Mouse (Mus musculus) liver, postnatal 0 days (tissue): ENCODE data around the gene Paqr4.

Source experiments
- CTCF ChIP-seq: sonication (generic); IDR thresholded peaks from 2 replicates; pipeline ENCODE4 v1.5.1; 2016; ENCODE audit warnings: antibody characterized with exemption, low read depth
- EP300 ChIP-seq: IDR thresholded peaks from 2 replicates; pipeline ENCODE4 v1.6.1; 2016; ENCODE audit warnings: antibody characterized with exemption, low read depth, mild to moderate bottlenecking

DNA sequence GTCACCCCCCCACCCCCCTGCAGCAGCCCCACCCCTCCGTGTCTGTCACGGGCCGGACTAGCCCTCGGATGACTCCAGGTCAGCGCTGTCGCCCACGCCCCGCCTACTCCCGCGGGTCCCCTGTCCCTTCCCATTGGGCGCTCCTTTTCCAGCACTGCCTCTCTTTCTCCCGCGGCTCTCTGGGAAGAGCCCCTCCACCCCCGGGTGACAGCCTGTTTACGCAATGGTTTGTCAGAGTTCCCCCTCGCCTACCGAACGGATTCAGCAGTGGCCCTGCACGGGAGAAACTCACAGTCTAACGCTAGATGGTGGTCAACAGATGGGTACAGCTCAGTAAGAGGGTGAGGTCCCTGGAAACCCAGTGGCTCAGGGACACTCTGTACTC is 13.9 kb downstream of the Paqr4 start:
- TF ChIP-seq CTCF, result peak; percentile 36
- TF ChIP-seq EP300, result no peak
